Mouse (Mus musculus) megakaryocyte progenitor cell, adult 5-6 weeks (primary cell): ENCODE data around the gene Plekhm3. TPM values are rescaled to one million over a fixed set of nuclear protein-coding genes. Genes with fewer than 3 reads are reported as not detected.

Source experiments
- ATAC-seq: replicated peaks from 2 replicates; pipeline ENCODE4 v1.8.0; 2016; ENCODE audit warnings: mild to moderate bottlenecking, moderate TSS enrichment, inconsistent platforms; ENCODE audit not compliant: poor library complexity
- total RNA-seq, 2 experiments: library from RNA; stranded (forward) in 1 of 2; stranded (reverse) in 1 of 2; fragments of 157-497, 149-512 nt in 1 of 2; fragments of 200-1000 nt in 1 of 2; gene quantifications; 2 replicates each; pipeline versions ENCODE4 v1.2.3 to v1.2.4; 2015 to 2017

Plekhm3 gene
- total RNA-seq, 2 experiments from 2014 or later = 3.3 to 9.2 TPM

DNA sequence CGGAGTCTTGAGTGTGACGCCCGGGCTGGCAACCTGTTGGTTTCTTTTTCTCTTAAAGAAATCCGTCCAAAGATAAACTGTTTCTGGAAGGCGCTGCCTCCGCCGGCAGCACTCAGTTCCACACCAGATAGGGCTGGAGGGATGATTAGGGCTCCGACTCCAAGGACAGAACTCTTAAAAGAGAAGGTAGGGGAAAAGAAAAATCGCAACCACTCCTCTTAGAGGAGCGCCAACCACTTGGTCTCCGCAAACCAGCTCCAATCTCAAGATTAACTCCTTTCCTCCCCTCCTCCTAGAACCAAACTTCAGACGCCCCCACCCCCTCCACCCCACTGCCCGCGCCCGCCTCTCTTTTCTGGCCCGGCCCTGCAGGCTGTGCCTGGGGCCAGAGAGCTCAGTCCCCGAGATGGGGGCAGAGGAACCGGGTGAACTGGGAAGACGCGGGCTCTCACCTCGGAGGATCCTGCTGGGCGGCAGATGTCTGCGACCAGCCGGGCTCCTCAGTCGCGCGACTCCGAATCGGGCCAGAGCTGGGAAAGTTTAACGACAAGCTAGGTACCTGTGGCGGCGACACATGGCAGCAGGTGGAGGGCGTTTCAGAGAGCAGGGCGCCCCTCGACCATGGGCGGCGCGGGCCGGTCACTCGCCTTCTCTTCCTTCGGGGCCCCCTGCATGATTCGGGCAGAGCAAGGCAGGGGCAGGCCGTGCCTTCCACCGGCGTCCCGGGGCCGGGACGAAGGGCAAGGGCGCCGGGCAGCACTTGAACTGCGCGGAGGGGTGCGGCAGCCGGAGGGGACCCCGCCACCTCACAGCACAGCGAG lies 219.7 kb downstream of the Plekhm3 start:
- ATAC-seq = no peak

Other genes with a start within 250 kb of the Plekhm3 start
- 0.89 and 1.6 TPM in 2 replicates for gene Fzd5, start 219.1 kb downstream of the Plekhm3 start, total RNA-seq (2015)
- 1.0 and 1.7 TPM in 2 replicates for gene Fzd5, start 219.1 kb downstream of the Plekhm3 start, total RNA-seq (2017)
- gene Akr1cl, start 75.9 kb upstream of the Plekhm3 start, total RNA-seq (2015) = not detected in 2 replicates
- gene Akr1cl, start 75.9 kb upstream of the Plekhm3 start, total RNA-seq (2017) = not detected in 2 replicates
- not detected in 2 replicates for gene Cryge, start 94.3 kb upstream of the Plekhm3 start, total RNA-seq (2015)
- not detected in 2 replicates for gene Cryge, start 94.3 kb upstream of the Plekhm3 start, total RNA-seq (2017)
- gene Crygd, start 106.6 kb upstream of the Plekhm3 start, total RNA-seq (2015) = not detected in 2 replicates
- gene Crygd, start 106.6 kb upstream of the Plekhm3 start, total RNA-seq (2017) = not detected in 2 replicates
- not detected in 2 replicates for gene Crygc, start 116.9 kb upstream of the Plekhm3 start, total RNA-seq (2015)
- gene Crygc, start 116.9 kb upstream of the Plekhm3 start, total RNA-seq (2017) = not detected in 2 replicates
- not detected in 2 replicates for gene Crygb, start 125.5 kb upstream of the Plekhm3 start, total RNA-seq (2015)
- gene Crygb, start 125.5 kb upstream of the Plekhm3 start, total RNA-seq (2017) = not detected in 2 replicates
- not detected in 2 replicates for gene Cryga, start 146.5 kb upstream of the Plekhm3 start, total RNA-seq (2015)
- not detected in 2 replicates for gene Cryga, start 146.5 kb upstream of the Plekhm3 start, total RNA-seq (2017)
- not detected in 2 replicates for gene Gm28845, start 162.7 kb upstream of the Plekhm3 start, total RNA-seq (2015)
- gene Gm28845, start 162.7 kb upstream of the Plekhm3 start, total RNA-seq (2017) = not detected in 2 replicates
- 1.3 and 1.9 TPM in 2 replicates for gene D630023F18Rik, start 166.4 kb upstream of the Plekhm3 start, total RNA-seq (2015)
- 0.12 and 0.51 TPM in 2 replicates for gene D630023F18Rik, start 166.4 kb upstream of the Plekhm3 start, total RNA-seq (2017)
- gene Idh1, start 229.7 kb upstream of the Plekhm3 start, total RNA-seq (2015) = 89.6 and 104 TPM in 2 replicates
- gene Idh1, start 229.7 kb upstream of the Plekhm3 start, total RNA-seq (2017) = 172 and 200 TPM in 2 replicates
- gene Pikfyve, start 229.9 kb upstream of the Plekhm3 start, total RNA-seq (2015) = 21.6 and 28.0 TPM in 2 replicates
- 24.4 and 30.2 TPM in 2 replicates for gene Pikfyve, start 229.9 kb upstream of the Plekhm3 start, total RNA-seq (2017)